Mouse (Mus musculus): ENCODE results near the gene Olfr332.
"Not testable (repeated sequence)": the region's sequence is repeated elsewhere in the genome, so short reads cannot be mapped to it uniquely, and the experiment has no call there.

Olfr332 gene

GRCm38 (mm10) chr11:58492455-58492854, at the start of gene Olfr332:
Olfr332 (minus strand) TSS chr11:58492555.
- DNase-seq (ENCODE audit: low spot score in 2 of 2) = no peak

GRCm38 (mm10) chr11:58534736-58535135, 42.4 kb upstream of the Olfr332 start, which contains the start of gene Olfr330:
Olfr330 (minus strand) TSS chr11:58534836.
- not testable (repeated sequence) for DNase-seq (ENCODE audit: low spot score in 2 of 2)

GRCm38 (mm10) chr11:58519756-58520155, 27.4 kb upstream of the Olfr332 start:
- DNase-seq (ENCODE audit: low spot score in 2 of 2) = peak; percentile 5 to 12

GRCm38 (mm10) chr11:58518916-58519315, 26.6 kb upstream of the Olfr332 start:
- peak; percentile 62 to 64 for DNase-seq (ENCODE audit: low spot score in 2 of 2)

GRCm38 (mm10) chr11:58509058-58509457, 16.7 kb upstream of the Olfr332 start:
- DNase-seq (ENCODE audit: low spot score in 2 of 2) = not testable (repeated sequence)

GRCm38 (mm10) chr11:58502472-58502871, 10.1 kb upstream of the Olfr332 start, which contains the start of gene Olfr331:
Olfr331 (minus strand) TSS chr11:58502572.
- not testable (repeated sequence) for DNase-seq (ENCODE audit: low spot score in 2 of 2)

- DNase-seq (ENCODE audit: low spot score in 2 of 2) = no peak
These were observed 6.9 kb upstream of the Olfr332 start for GRCm38 (mm10) chr11:58499290-58499689.

- DNase-seq (ENCODE audit: low spot score in 2 of 2) = no peak
These were observed 6.4 kb upstream of the Olfr332 start for GRCm38 (mm10) chr11:58498761-58499160.

GRCm38 (mm10) chr11:58462170-58462569, 30.2 kb downstream of the Olfr332 start, which contains the start of gene Olfr30:
Olfr30 (minus strand) TSS chr11:58462270.
- DNase-seq (ENCODE audit: low spot score in 2 of 2) = no peak

- no peak for DNase-seq (ENCODE audit: low spot score in 2 of 2)
These were observed 38.8 kb downstream of the Olfr332 start for GRCm38 (mm10) chr11:58453592-58453991.

GRCm38 (mm10) chr11:58452759-58453158, 39.6 kb downstream of the Olfr332 start, which contains the start of gene Lypd9:
Lypd9 (minus strand) TSS chr11:58452923.
- no peak for DNase-seq (ENCODE audit: low spot score in 2 of 2)

All from frontal cortex, postnatal 14 days (tissue).